Mouse (Mus musculus): ENCODE results near the gene Lman2.
A peak's percentile ranks its signal among the peaks of the same experiment; 100 is the strongest.

Gene Lman2

DNA sequence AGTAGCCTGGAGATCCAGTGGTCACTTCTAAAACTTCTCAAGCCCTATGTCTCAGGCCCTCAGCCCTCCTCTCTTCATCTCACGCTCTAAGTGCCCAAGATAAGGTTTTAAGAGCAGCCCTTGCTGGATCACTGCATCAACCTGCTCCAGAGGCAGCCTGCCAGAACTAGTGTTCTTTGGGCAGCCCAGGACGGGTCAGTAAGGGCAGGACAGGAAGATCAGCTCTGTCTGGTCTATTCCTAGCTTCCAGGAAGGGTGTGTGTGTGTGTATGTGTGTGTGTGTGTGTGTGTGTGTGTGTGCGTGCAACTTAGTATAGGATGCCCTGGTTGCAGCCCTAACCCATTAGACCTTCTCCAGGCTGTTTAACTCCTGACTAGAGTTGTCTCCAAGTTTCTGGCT, 7.7 kb upstream of the Lman2 start:
- peak; percentile 27 for DNase-seq

DNA sequence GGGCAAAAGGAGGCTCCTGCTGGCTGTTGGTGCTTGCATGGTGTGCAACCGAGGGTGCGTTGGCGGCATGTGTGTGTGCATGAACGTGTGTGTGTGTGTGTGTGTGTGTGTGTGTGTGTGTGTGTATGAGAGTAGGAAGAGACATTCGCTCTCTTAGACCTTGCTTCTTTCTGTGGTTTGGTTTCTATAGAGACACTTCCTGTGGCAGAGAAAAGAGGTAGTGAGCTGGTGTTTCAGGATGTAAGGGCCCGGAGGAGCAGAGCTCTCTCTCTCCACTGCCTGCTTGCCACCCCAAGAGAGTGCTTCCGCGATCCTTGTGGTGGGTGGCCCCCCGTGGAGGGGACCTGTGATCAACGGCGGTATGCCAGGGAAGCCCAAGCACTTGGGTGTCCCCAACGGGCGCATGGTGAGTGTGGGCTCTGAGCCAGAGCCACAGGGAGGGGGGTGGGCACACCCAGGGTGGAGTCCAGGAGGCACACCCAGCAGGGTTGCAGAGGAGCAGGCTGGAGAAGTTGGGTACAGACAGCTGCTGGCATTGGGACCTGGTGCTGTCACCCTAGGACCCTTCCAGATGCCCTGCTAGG, 7.0 kb upstream of the Lman2 start, which contains the start of gene Rgs14:
Rgs14 (plus strand) TSS at position 202 of the 584 bp plus-strand sequence.
- peak; percentile 87 for DNase-seq

DNA sequence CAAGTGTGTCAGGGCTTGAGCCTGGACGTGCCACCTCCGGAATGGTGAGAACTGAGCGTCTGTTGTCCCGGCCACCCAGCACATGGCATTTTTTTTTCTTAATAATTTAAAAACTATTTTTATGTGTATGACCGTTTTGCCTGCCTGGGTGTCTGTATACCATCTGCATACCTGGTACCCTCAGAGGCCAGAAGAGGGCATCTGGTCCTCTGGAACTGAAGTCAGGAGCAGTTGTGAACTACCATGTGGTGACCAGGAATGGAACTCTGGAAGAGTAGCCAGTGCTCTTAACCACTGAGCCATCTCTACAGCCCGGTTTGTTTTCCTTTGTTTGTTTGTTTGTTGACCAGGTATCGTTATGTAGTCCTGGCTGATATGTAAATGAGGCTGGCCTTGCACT, 5.8 kb upstream of the Lman2 start:
- peak; percentile 52 for DNase-seq

DNA sequence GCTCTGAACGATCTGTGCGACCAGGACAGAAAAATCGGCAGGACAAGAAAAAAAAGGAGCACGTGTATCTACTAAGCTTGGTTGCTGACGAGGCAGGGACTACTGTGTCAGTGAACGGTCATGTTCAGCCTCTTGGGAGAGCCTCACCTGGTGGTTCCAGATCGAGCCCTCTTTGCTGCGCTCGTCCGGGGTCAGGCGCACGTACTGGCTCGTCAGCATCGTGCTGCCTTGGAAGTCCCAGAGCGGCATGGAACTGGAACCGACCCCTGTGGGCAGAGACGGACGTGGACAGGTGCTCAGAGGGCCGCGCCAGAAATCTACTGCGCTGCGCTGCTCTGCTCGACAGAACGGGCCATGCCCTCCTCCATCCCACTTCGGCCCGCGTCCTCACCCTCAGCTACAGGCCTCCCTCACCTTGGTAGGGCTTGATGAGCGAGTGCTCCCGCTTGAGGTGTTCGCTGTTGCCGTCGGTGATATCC, 570 bp downstream of the Lman2 start:
- no peak for DNase-seq

DNA sequence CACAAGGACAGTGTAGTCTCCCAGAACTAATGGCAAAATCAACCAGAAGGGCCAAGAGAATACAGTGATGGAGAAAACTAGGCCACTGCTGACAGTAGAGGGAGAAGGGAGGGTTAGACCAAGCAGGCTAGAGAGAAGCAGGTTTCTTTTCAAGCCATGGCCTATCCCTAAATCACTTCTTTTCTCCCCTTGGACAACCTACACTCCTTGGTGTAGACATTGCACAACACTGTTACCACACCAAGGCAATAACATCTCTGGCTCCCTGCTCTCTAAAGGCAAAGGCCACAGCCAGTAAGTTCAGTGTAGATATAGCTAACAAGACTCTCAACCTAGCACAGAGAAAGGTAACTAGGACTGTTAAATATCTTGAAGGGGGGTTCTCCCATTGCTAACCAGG, 1.4 kb downstream of the Lman2 start:
- DNase-seq, result no peak

DNA sequence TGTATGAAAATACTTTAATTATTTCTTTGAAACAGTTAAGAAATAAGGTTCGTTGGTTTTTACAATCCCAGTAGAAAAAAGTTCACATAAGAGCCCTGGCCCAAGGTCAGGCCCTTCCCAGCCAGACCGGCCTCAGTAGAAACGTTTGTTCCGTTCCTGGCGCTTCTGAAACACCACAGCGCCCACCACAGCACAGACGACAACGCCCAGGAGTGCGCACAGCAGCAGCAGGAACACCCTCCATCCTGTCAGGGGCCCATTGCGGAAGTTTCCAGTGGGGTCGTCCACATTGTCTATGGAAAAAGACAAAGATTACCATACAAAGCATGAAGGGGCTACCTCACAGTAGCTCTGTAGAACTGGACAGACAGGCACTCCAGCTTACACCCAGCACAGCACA, 15.8 kb downstream of the Lman2 start:
- DNase-seq, result no peak

DNA sequence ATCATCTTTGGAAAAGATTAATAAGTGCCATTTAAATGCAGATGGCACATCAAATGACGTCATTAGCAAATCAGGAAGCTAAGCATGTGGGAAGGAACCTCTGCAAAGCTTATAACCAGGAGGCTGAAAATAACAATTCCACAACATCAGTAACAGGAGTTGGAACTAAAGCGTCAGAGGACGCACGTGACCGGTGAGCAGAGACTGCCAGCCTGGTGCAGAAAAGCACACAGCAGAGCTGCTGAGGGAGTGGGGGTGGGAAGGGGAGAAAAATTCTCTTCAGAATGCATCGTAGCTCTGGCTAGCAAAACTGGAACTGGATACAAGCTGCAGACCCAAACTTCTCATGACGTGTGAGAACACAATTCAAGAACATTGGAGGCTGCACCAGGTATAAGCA, 18.3 kb downstream of the Lman2 start:
- no peak for DNase-seq

DNA sequence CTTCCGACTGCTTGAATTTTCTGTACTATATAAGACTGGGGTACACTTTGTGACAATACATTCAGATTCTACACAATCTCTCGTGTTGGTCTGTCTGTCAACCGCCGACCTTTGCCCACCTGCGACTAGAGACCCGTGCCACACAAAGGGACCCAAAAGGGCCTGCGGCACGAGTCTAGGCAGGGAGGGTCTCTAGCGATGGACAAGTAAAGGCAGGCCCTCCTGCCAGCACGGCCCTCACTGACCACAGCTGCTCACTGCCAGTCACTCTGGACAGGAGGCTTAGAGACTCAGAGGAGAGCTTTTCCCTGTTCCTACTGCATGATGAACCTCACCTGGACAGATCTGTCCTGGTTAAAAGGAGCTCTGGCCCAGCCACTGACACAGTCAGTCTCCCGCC, 20.1 kb downstream of the Lman2 start:
- no peak for DNase-seq

DNA sequence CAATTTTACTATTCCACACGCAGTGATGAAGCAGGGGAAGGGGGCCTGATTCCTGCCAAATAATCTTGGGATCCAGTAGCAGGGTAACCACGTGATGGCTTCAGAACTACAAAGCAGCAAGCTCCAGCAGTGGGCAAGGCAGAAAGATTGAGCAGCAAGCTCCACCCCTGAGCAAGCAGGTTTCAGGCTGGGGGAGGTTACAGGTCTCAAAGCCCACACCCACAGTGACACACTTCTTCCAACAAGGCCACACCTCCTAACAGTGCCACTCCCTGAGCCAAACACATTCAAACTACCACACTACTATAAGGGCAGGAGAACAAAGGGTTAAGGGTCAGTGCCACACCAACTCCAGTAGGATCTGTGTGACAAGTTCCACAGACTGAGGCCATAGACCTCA, 23.3 kb downstream of the Lman2 start:
- no peak for DNase-seq

DNA sequence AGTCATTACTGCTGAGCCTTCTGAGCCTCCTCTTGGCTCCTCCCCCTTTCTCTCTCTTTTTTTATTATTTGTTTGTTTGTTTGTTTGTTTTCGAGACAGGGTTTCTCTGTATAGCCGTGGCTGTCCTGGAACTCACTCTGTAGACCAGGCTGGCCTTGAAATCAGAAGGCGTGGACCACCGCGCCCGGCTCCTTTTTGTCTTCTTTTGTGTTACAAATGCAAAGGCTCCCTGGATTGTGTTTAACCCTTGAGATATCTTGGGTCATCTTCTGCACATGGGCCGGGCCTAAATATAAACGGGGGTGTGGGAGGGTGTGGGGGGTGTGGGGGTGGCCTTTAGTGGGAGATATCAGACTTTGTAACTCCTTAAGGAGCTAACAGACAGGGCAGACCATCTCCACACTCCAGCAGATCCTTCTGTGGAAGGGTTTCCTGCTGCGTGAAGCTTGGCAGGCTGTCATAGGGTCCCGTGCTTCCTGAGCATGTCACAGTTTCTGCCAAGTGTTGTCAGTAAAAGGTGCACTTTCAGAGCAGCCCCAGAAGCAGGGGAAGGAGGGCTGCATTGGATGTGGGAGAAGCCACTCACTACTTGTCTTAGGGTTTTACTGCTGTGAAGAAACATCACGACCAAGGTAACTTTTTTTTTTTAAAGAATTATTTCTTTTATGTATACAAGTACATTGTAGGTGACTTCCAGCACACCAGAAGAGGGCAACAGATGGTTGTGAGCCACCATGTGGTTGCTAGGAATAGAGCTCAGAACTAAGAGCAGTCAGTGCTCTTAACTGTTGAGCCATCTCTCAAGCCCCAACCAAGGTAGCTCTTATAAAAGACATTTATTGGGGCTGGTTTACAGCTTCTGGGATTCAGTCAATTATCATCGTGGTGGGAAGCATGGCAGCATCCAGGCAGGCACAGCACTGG, 24.2 kb downstream of the Lman2 start:
- no peak for DNase-seq

DNA sequence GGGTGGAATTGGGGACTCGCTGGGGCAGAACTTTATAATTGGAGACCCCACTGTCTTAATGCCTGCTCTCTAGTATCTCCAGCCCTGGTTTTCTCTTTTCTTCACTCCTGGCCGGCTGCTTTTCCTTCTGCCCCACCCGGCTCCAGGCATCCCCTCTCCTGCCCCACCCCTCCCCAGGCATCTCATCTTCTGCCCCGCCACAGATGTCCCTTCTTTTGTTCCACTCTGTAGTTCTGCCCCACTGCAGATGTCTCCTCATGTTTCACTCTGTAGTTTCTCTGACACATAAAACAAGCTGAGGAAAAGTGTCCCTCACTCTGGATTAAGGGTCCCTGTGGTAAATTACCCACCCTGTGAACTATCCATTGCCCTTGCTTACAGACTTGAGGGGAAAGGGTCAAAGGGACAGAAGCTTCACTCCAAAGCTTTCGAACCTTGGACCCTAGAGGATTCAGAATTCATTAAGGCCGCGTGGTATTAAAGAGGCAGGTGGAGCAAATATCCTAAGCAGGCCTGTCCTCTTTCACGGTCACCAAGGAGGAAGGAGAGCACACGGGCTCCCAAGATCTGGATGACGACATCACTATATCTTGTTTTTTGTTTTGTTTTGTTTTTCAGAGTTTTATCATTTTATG, 25.1 kb downstream of the Lman2 start:
- DNase-seq, result no peak

DNA sequence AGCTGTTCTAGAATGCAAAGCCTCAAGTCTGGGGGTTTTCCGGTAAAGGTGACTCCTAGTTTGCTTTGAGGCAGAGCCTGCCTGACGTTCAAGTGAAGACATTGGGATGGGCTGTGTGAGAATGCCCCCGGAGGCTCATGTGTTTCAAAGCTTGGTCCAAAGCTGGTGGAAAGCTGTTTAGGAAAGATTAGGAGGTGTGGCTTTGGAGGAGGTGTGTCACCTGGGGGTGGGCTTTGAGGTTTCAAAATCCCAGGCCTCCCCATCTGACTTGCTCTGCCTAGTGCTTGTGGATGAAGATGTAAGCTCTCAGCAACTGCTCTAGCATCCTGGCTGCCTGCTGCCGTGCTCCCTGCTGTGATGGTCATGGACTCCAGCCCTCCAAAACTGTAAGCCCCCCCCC, 26.9 kb downstream of the Lman2 start:
- no peak for DNase-seq

DNA sequence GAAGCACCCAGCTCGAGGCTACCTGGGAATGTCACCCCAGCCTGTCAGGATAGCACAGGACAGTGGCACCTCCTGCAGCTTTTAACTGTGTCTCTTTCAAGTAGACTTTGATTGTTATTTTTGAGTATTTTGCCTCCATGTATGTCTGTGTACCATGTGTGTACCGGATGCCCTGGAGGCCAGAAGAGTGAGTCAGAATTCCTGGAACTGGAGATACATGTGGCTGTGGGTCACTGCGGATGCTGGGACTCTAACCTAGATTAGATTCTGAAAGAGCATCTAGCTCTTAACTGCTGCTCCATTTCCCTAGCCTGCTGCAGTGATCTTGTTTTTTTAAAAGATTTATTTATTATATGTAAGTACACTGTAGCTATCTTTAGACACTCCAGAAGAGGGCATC, 30.3 kb downstream of the Lman2 start:
- DNase-seq, result no peak

DNA sequence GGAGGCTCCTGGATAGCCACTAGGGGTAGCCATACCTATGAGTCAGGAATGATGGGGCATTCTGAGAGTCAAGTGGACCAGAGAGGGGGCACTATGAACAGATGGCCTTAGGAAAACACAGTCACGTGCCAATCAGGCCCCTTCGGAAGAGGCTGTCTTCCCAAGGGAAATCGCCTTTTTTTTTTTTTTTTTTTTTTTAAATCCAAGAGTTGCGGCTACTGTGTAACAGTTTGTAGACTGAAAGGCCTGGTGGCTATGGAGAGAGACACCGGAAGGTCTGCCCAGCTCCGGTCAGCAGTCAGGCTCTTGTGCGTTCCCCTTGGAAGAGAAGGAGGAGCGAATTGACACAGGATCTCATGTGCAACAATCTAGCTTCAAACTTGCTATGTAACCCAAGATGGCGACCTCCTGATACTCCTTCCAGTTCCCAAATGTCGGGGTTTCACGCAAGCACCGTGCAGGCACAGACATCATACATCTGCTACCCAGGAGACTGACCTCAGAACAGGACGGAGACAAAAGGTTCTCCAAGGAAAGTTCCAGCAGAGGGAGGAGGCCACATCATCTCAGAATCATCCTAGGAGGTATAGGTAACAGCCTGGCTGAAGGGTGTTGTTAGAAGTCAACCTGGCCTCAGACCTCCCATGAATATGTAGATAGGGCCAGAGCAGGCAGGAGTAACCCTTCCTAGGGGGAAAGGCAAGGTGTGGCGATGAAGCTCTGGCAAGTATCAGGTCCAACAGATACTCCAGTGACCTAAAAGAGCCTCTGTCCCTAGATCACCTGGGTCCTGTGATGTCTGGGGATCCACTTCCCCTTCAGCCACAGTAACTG, 31.8 kb downstream of the Lman2 start:
- DNase-seq, result no peak

DNA sequence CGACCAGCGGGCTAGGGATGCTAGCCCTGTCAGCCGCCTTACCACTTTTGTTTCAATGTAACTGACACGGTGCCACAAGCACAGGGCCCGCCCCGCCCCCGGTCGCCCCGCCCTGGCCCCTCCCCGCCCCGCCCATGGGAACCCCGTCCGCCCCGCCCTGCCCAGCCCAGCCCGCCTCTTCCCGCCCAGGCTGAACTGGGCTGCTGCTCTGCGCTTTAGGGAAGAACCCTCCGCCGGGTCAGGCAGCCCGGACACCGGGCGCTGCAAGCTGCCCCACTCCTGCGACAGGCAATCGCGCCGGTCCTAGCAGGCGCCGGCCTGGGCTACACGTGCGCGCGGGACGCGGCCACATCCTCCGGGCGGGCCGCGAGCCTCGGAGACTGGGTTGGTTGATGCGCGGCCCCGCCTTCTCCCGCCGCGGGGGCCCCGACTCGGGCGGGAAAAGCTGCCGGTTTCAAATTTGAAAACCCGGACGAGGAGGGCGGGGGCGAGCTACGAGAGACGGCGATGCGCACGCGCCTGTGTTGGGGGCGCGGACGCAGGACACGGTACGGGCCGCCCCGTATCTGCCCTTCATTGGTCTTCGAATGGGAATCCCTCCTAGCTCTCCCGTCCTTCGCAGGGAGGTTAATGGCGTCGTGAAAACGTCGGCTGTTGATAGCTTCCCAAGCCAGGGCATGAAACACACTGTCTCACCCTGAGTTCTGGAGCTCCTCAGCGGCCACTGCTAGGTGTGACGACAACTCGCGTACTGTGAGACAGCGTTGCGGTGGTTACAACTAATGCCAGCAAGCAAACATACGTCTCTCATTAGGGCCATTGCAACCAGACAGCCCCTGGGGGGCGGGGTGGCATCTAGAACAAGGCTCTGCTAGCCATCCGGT, 32.7 kb downstream of the Lman2 start, which contains the start of gene Mxd3:
Mxd3 (minus strand) TSS at position 141 of the 884 bp plus-strand sequence.
- DNase-seq, result peak; percentile 92

DNA sequence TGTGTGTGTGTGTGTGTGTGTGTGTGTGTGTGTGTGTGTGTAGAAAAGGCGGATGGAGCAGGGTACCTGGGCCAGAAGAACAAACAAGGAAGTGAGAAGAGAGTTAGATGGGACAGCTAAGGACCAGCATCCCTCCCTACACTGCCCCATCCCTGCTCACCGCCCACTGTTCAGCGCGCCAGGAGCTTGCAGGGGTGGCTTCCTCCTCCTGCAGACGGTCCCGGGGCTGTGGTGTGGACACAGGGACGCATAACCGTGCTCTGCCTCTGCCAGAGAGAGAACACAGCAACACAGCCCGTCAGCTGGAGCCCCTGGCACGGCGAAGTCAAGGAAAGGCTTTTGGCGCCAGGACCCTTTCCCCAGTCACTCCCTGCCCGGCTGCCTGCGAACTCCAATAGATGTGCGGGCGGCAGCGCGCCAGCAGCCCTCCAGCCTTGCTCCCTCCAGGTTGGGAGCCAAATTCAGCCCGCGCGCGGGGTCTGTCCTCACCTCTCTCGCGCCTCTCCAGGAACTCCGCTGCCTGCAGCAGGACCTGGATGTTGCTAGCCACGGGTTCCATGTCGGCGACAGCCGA, 33.4 kb downstream of the Lman2 start:
- no peak for DNase-seq

DNA sequence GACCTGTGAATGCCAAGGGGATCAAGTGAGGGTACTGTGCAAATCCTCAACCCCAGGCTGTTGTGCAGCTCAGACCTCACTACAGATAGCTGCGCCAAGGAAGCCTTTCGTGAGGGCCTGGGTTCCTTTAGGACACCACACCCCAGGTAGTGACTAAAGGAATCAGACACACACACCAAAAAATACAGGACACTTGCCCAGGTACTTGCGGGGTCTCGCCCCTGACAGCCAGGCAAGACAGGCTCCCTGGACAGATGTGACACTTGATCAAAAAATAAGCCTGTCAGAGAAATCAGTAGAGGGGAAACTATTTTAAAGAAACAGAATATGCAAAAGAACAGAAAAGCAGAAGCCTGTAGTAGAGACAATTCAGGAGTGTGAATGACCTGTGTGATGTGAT, 33.9 kb downstream of the Lman2 start:
- no peak for DNase-seq

DNA sequence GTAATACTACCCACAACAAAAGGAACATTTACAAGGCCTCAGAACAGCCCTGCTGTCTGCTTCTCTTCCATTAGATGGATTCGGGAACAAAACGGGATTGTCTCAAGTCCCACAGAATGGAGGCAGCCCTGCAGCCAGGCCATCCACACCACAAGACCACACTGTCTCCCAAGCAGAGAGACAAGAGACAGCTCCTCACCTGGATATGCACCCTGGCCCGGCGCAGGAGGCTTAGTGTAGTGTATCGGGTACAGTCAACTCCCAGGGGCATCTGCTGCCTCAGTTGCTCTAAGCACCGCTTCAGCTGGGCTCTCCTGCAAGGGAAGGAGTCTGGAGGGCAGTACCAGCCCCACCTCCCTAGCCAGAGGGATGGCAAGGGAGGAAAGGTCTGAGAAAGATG, 34.4 kb downstream of the Lman2 start:
- no peak for DNase-seq

DNA sequence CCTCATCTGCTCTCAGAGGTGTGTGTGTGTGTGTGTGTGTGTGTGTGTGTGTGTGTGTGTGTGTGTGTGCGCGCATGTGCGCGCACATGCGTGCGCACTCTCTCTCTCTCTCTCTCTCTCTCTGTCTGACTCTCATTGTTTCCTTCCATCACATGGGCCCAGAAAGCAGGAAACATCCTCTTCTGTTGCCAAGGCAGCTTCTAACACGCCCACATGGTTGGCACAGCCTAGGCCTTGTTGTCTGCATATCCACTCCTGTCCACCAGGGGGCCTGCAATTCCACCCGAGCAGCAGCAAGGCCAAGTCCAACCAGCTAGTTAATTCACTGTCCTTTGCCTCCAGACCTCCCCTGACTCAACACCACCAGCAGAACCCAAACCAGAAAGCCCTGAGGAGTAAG, 35.0 kb downstream of the Lman2 start:
- peak; percentile 90 for DNase-seq

DNA sequence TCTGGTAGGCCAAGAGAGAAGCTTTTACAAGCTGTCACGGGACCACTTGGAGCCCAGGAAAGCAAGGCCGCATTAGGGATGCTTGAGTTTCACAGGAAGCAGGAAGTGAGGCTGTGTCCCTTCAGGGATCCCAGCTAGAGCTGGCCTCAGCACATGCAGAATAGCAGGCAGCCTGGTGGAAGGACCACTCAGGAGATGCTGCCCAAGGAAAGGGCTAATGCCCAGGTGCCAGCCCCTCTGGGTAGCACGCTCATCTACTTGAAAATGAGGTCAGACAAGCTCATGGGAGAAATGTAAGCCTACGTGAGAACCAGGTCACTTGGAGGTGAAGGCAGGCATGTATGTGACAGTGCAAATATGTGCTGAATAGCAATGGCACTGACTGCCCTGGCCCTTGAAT, 35.4 kb downstream of the Lman2 start:
- DNase-seq, result no peak

DNA sequence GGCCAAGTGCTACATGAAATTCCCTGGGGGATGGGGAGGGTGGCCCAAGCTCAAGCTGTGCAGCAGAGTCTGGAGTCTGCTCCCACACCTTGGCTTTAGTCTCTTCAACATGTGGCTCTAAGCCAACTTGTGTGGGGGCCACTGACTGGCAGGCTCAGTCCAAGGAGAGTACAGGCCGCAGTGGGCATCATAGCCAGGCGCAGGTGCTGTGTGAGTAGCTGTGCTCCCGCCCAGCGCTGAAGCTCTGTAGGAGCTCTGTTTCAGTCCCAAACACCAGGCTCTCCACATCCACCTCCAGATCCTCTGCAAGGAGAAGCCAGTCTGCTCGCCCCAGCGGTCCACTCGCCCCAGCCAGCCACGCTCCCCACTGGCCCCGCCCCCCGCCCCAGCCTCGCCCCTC, 37.0 kb downstream of the Lman2 start:
- DNase-seq, result no peak
